Mouse (Mus musculus) kidney, postnatal 0 days (tissue): ENCODE results near the gene Arhgef17. TPM values are rescaled to one million over a fixed set of nuclear protein-coding genes. Genes with fewer than 3 reads are reported as not detected.

Source experiments
- ATAC-seq: fragments of 200-750 bp; cut with Nextera tagmentation; replicated peaks from 2 replicates; pipeline ENCODE4 v1.8.0; 2017; ENCODE audit warnings: low read depth, moderate number of reproducible peaks, moderate TSS enrichment, moderate library complexity; ENCODE audit not compliant: low FRiP score
- DNase-seq: peaks from one replicate; pipeline ENCODE4 v3.0.0-alpha.2; 2016; ENCODE audit warnings: low spot score
- H3K27ac ChIP-seq: fragments of 300-500 bp; sonication (generic); 2 replicates; pipeline ENCODE4 v1.5.1; 2014; ENCODE audit warnings: mild to moderate bottlenecking
- H3K27me3 ChIP-seq: fragments of 300-500 bp; sonication (generic); 2 replicates; pipeline ENCODE4 v1.6.1; 2014; ENCODE audit warnings: low read length, mixed read lengths; ENCODE audit not compliant: insufficient read depth
- H3K36me3 ChIP-seq: fragments of 300-500 bp; sonication (generic); 2 replicates; pipeline ENCODE4 v1.6.1; 2014; ENCODE audit warnings: low read length, mixed read lengths; ENCODE audit not compliant: insufficient read depth
- H3K4me1 ChIP-seq: fragments of 300-500 bp; sonication (generic); replicated peaks from 2 replicates; pipeline ENCODE4 v1.6.1; 2014; ENCODE audit warnings: antibody characterized with exemption, low read length, mixed read lengths; ENCODE audit not compliant: insufficient read depth
- H3K4me2 ChIP-seq: fragments of 300-500 bp; sonication (generic); 2 replicates; pipeline ENCODE4 v1.6.1; 2014; ENCODE audit warnings: mild to moderate bottlenecking, low read length, moderate library complexity, mixed read lengths
- H3K4me3 ChIP-seq: fragments of 300-500 bp; sonication (generic); replicated peaks from 2 replicates; pipeline ENCODE4 v1.5.1; 2014; ENCODE audit warnings: low read depth, low read length
- H3K9ac ChIP-seq: fragments of 300-500 bp; sonication (generic); 2 replicates; pipeline ENCODE4 v1.6.1; 2014; ENCODE audit warnings: low read depth, low read length
- H3K9me3 ChIP-seq: fragments of 300-500 bp; sonication (generic); replicated peaks from 2 replicates; pipeline ENCODE4 v1.6.1; 2016; ENCODE audit warnings: low read length, inconsistent platforms, mixed read lengths
- CTCF ChIP-seq: IDR thresholded peaks from 2 replicates; pipeline ENCODE4 v1.5.1; 2016; ENCODE audit warnings: antibody characterized with exemption, low read depth, mild to moderate bottlenecking, moderate library complexity
- WGBS: fragments of 180-500 bp; shearing (Covaris S2); extraction: QIAGEN DNeasy Blood & Tissue Kit; methylation state at CpG from one replicate; pipeline ENCODE4 v1.1.7; 2014; 5-methylcytosine and 5-hydroxymethylcytosine counted together
- polyA plus RNA-seq: library from polyadenylated mRNA; unstranded; fragments of >200 nt; fragmentation: Nextera tagmentation; extraction: Ambion mirVana; gene quantifications from 2 replicates; pipeline ENCODE4 v1.2.1, GENCODE M21; 2015

Gene Arhgef17
- polyA plus RNA-seq, 1 experiment from 2014 or later: 7.8 TPM

GRCm38 (mm10) chr7:100839632-100840402 is 92.1 kb downstream of the Arhgef17 start:
- no peaks in the 10 kb centered on the region for H3K27me3 ChIP-seq
- no peaks in the 10 kb centered on the region for H3K9me3 ChIP-seq
- no peak for DNase-seq
- H3K36me3 ChIP-seq: peaks cover 18% of the 10 kb centered on the region
- no peak overlapping the region for H3K4me3 ChIP-seq
- TF ChIP-seq CTCF: no peak
- no peak overlapping the region for H3K9ac ChIP-seq
- ATAC-seq: no peak
- no peak overlapping the region for H3K4me2 ChIP-seq
- no peak overlapping the region for H3K27ac ChIP-seq
- 72% methylated on average over 6 of the region's 6 CpGs for WGBS
- no peaks in the 10 kb centered on the region for H3K4me1 ChIP-seq

GRCm38 (mm10) chr7:100837701-100838100 is 94.2 kb downstream of the Arhgef17 start:
- no peaks in the 10 kb centered on the region for H3K27me3 ChIP-seq
- no peak overlapping the region for H3K27ac ChIP-seq
- WGBS: 48% methylated on average over 1 of the region's 1 CpGs
- no peak for TF ChIP-seq CTCF
- no peak overlapping the region for H3K4me2 ChIP-seq
- H3K36me3 ChIP-seq: peaks cover 21% of the 10 kb centered on the region
- DNase-seq (no peak), ATAC-seq (no peak)
- H3K4me1 ChIP-seq: no peaks in the 10 kb centered on the region
- H3K9me3 ChIP-seq: no peaks in the 10 kb centered on the region
- H3K4me3 ChIP-seq: no peak overlapping the region
- H3K9ac ChIP-seq: no peak overlapping the region

GRCm38 (mm10) chr7:100836657-100837056 is 95.2 kb downstream of the Arhgef17 start:
- Histone ChIP-seq H3K27ac (no peak overlapping the region), H3K4me3 (no peak overlapping the region), H3K9me3 (no peaks in the 10 kb centered on the region), H3K4me1 (no peaks in the 10 kb centered on the region), H3K9ac (no peak overlapping the region), H3K36me3 (peaks cover 21% of the 10 kb centered on the region), H3K27me3 (no peaks in the 10 kb centered on the region), H3K4me2 (no peak overlapping the region)
- DNase-seq: no peak
- ATAC-seq: no peak
- 85% methylated on average over 10 of the region's 10 CpGs for WGBS
- TF ChIP-seq CTCF: no peak

GRCm38 (mm10) chr7:100835711-100836110 is 96.2 kb downstream of the Arhgef17 start:
- no peak for DNase-seq
- Histone ChIP-seq H3K4me3 (no peak overlapping the region), H3K36me3 (peaks cover 21% of the 10 kb centered on the region), H3K27ac (no peak overlapping the region), H3K4me2 (no peak overlapping the region), H3K27me3 (no peaks in the 10 kb centered on the region), H3K9me3 (no peaks in the 10 kb centered on the region), H3K4me1 (no peaks in the 10 kb centered on the region), H3K9ac (no peak overlapping the region)
- ATAC-seq: no peak
- 80% methylated on average over 6 of the region's 6 CpGs for WGBS
- TF ChIP-seq CTCF: no peak

- Histone ChIP-seq H3K36me3 (peaks cover 21% of the 10 kb centered on the region), H3K9me3 (no peaks in the 10 kb centered on the region), H3K27ac (no peak overlapping the region), H3K4me2 (no peak overlapping the region), H3K4me1 (no peaks in the 10 kb centered on the region), H3K9ac (no peak overlapping the region), H3K27me3 (no peaks in the 10 kb centered on the region), H3K4me3 (no peak overlapping the region)
- WGBS: 80% methylated on average over 7 of the region's 7 CpGs
- ATAC-seq: no peak
- TF ChIP-seq CTCF: no peak
- no peak for DNase-seq
Measured at GRCm38 (mm10) chr7:100835168-100835567, 96.7 kb downstream of the Arhgef17 start.

GRCm38 (mm10) chr7:100833859-100834258 is 98.0 kb downstream of the Arhgef17 start:
- no peak overlapping the region for H3K9ac ChIP-seq
- no peaks in the 10 kb centered on the region for H3K4me1 ChIP-seq
- no peak overlapping the region for H3K27ac ChIP-seq
- 100% methylated on average over 1 of the region's 1 CpGs for WGBS
- TF ChIP-seq CTCF: no peak
- no peak overlapping the region for H3K4me2 ChIP-seq
- peaks cover 21% of the 10 kb centered on the region for H3K36me3 ChIP-seq
- DNase-seq (no peak), ATAC-seq (no peak)
- H3K27me3 ChIP-seq: no peaks in the 10 kb centered on the region
- no peaks in the 10 kb centered on the region for H3K9me3 ChIP-seq
- no peak overlapping the region for H3K4me3 ChIP-seq
